Mouse (Mus musculus) left cerebral cortex, postnatal 4 days (tissue): ENCODE measurements around the gene Tmem63a. TPM values are rescaled to one million over a fixed set of nuclear protein-coding genes. Genes with fewer than 3 reads are reported as not detected.
"Not testable (repeated sequence)": the region's sequence is repeated elsewhere in the genome, so short reads cannot be mapped to it uniquely, and the experiment has no call there.

ENCODE experiments used
- DNase-seq: peaks from one replicate; pipeline ENCODE4 v3.0.0-alpha.2; 2022
- intact Hi-C: fragments of 180-260 bp; cut with DNase I; formaldehyde crosslinking; loops from one replicate; pipeline ENCODE4 v1.15.1; 2025
- total RNA-seq, 2 experiments: library from RNA; stranded (reverse); gene quantifications; 2 replicates each; pipeline ENCODE4 v1.2.3; 2021

Gene Tmem63a
- total RNA-seq, 2 experiments from 2014 or later = 1.8 to 3.3 TPM

DNA sequence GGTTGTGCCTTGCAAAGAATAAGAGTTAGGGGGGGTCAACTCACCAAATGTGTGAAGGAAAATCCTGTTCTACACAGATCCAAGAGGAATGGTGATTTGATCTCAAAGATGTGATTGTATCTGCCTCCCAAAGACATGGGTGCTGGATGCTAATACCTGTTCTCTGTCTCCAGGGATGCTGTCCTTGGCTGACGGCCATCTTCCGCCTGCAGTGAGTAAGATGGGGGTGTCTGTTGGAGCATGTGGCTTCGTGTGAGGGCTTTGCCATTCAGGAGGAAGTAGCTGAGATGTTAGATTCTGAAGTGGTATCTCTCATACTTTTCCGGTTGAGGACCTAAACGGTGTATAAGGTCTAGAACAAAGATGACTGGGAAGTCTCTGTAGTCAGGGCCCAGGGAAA is 10.7 kb downstream of the Tmem63a start:
- intact Hi-C loops = no loop called here
- DNase-seq = no peak

GRCm38 (mm10) chr1:180956401-180956800 is 14.3 kb downstream of the Tmem63a start:
- intact Hi-C loops = no loop called here
- DNase-seq = no peak

DNA sequence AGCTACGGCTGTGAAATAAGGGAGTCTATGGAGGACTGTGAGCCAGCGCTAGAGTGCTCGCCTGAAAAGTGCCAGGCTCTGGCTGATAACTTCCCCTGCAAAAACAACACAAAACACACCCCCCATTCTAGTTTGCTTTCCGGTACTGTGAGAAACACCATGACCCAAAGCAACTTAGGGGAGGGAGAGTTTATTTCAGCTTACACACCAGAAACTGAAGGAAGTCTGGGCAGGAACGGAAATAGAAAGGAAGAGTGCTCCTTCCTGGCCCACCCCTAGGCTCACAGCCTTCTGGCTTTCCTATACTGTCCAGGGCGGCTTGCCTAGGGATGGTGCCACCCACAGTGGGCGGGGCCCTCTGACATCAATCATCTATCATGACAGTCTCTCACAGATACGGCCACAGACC is 14.8 kb downstream of the Tmem63a start:
- DNase-seq = no peak
- intact Hi-C loops = no loop called here

DNA sequence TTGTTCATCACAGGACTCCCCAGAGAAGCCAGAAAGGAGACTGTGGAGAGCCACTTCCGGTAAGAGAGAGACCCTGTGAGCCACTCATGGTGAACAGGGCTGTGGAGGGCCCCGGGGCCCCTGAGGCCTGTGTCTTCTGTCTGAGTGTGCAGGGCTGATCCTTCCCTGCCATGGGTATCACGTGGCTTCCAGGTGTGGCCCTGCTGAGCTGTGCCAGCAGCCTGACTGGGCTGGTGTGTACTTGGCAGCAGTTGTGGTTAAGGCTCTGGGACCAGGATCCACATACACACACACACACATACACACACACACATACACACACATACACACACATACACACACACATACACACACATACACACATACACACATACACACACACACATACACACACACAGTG is 15.8 kb downstream of the Tmem63a start:
- intact Hi-C loops = no loop called here
- no peak for DNase-seq

DNA sequence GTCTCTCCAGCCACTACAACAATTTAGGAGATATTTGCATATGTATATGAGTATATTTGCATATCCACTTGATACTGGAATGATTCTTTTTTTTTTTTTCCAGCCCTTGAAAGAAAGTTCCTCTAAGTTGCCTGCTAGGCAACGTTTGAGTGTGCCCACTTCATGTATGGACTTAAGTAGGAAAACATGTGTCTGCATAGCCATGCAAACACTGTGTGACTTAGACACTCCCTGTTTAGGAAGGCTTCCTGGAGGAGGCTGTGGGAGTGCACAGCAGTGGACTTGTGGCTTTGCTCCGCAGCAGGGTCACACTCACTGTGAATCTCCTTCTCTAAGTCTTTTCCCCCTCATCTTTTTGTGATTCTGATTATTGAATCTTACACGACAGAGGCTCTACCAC is 16.7 kb downstream of the Tmem63a start:
- DNase-seq = no peak
- intact Hi-C loops = no loop called here

DNA sequence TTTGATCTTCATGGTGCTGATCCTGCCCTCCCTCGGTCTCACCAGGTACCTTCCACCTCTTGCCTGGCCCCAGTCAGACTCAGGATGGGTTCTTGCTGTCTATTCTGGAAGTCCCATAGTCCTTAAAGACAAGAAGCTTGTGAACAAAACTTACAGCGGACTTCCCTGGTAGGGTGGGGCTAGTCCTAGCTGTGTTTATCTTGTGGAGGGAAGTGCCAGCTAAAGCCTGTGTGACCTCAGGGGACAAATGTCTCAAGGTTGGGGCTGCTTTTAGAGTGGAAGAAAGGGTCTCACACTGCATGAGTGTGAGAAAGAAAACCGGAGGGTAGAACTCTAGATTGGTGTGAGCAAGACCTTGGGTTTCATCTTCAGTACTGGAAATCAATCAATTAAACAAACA is 23.6 kb downstream of the Tmem63a start:
- intact Hi-C loops = no loop called here
- DNase-seq = no peak

DNA sequence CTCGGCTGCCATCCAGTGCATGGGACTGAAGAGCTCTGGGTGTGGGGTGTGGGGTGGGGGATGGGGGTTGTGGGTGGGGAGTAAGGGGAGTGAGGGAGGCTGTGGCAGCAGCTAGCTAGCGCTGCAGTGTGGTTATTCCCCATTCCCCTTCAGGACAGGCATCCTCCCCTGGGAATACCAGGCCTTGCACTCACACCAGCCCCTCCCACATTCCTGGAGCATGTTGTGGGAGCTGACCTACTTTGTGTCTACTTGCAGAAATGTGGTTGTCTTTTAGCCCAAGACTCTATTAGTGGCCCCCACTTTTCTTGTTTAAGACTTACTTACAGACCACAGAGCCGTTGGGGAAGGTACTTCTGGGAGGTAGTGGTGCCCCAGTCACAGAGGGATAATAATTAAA is 24.4 kb downstream of the Tmem63a start:
- DNase-seq = no peak
- intact Hi-C loops = no loop called here

- DNase-seq = no peak
- intact Hi-C loops = no loop called here
These were observed 25.1 kb downstream of the Tmem63a start for GRCm38 (mm10) chr1:180967261-180967660.

- DNase-seq = no peak
- intact Hi-C loops = loop anchor here (5.0 kb wide), 1 partner anchor 71 kb away; the partner anchor contains the start of gene Pycr2
These were observed 30.8 kb downstream of the Tmem63a start for GRCm38 (mm10) chr1:180972941-180973340.

GRCm38 (mm10) chr1:180974126-180974746 is 32.1 kb downstream of the Tmem63a start:
- intact Hi-C loops = loop anchor here (5.0 kb wide), 1 partner anchor 72 kb away; the partner anchor contains the start of gene Pycr2

DNA sequence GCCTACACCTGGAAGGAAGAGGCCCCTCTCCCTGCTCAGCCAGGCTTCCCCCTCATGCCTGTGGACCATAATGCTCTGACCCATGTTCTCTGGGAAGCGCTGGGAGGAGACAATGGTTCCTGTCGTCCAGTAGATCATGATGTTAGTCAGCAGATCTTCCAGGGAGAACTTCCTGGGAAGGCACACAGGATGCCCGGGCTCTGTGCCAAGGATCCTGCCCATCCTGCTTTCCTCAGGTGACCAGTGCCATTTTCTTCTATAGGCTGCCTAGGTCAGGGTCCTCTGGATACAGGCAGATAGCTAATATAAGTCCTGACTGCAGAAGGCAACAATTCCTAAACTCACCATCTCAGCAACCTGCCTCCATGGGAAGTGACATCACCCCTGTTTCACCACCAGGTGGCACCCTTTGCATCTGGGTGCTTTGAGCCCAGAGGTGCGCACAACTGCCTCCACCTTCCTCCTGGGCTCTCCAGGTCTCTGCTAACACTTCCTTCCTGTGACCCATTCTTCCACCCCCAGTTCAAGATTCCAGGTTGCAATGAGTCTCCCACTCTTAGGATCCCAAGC is 34.1 kb downstream of the Tmem63a start:
- DNase-seq = no peak
- intact Hi-C loops = no loop called here

More at GRCm38 (mm10) chr1:180974126-180974746, 32.1 kb downstream of the Tmem63a start:
- DNase-seq = peak; percentile 21

GRCm38 (mm10) chr1:180979484-180980251 is 37.5 kb downstream of the Tmem63a start:
- no peak for DNase-seq
- intact Hi-C loops = no loop called here

DNA sequence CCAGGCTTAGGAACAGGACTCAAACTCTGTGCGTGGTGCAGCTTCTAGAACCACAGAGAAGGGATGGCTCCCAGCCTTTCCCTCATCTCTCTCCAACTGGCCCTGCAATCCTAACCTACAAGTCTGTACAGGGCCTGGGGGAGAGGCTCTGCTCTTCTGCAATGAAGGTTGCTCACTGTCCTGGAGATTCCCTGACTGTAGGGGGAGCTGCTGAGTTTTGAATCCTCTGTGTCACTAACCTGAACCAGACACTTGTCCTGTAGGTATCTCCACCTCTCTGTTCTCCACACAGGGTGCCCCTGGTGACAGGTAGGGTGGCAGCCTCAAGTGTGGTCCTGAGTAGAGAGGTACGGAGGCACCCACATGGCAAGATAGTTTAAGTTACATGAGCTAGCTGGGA is 38.3 kb downstream of the Tmem63a start:
- intact Hi-C loops = no loop called here
- DNase-seq = no peak

DNA sequence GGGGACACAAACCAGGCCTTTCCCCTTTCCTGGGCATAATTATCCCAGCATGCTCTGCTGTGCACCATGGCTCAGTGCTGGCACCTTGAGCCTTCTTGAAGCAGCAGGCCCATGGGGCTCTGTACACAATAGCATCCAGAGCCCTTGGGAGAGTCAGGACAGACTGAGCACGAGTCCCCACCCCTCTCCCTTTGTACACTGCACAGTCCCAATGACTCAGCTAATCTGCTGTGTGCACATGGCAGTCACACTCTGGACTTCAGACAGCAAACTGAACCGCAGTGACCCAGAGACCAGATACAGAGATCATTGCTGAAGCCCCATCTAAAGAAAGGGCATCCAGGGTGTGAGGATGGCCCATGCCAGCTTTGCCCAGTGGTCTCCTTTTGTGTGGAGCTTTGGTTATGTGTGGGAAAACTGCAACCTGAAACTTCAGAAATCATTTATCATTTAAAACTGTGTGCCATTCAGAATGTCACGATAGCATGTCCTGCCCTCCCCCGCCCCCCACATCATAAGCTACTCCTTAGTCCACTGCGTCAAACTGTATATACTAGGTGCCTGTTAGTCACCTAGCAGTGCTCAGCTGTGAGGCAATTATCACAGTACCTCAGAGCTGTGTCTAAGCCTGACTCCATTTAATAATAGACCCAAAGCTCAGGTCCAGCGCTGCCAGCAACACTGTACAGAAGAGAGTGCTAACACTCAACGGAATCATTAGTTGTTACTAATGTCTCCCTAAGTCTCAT is 39.3 kb downstream of the Tmem63a start:
- DNase-seq, intact Hi-C loops: not testable (repeated sequence)

DNA sequence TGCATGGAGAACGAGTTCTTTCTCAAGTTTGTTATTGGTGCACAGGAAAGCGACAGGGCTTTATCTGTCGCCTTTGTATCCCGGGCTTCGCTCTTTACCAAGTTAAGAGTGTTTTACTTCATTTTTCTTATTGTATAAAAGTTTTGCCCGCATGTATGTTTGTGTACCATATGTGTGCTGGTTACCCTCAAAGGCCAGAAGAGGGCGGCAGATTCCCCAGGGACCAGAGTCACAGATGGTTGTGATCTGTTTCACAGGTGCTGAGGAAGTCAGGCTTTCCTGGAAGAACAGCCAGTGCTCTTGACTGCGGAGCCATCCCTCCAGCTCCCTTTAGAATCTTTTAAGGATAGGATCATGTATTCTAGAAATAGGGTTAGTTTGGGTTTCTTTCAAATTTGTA is 44.6 kb downstream of the Tmem63a start:
- no peak for DNase-seq
- intact Hi-C loops = loop anchor here (5.0 kb wide), 1 partner anchor 84 kb away; the partner anchor contains the start of gene Pycr2

GRCm38 (mm10) chr1:180987759-180988158 is 45.6 kb downstream of the Tmem63a start:
- DNase-seq = peak; percentile 84
- intact Hi-C loops = loop anchor here (5.0 kb wide), 1 partner anchor 85 kb away; the partner anchor contains the start of gene Pycr2

GRCm38 (mm10) chr1:180990671-180991070 is 48.5 kb downstream of the Tmem63a start:
- no peak for DNase-seq
- intact Hi-C loops = loop anchor here (5.0 kb wide), 2 partner anchors 52 to 97 kb away; no protein-coding TSS in a partner anchor

GRCm38 (mm10) chr1:180992142-180992541 is 50.0 kb downstream of the Tmem63a start:
- DNase-seq = peak; percentile 23
- intact Hi-C loops = loop anchor here (5.0 kb wide), 2 partner anchors 50 to 95 kb away; no protein-coding TSS in a partner anchor

GRCm38 (mm10) chr1:181000501-181001092 is 58.5 kb downstream of the Tmem63a start:
- no peak for DNase-seq
- intact Hi-C loops = no loop called here

- DNase-seq = no peak
- intact Hi-C loops = no loop called here
These were observed 59.1 kb downstream of the Tmem63a start for GRCm38 (mm10) chr1:181001217-181001616.
